Mouse (Mus musculus) thymus, postnatal 25 days (tissue): ENCODE data around the gene Usp9x.
A peak's percentile ranks its signal among the peaks of the same experiment; 100 is the strongest.

ENCODE experiments used
- DNase-seq: peaks from one replicate; pipeline ENCODE4 v3.0.0; 2022

The Usp9x gene

DNA sequence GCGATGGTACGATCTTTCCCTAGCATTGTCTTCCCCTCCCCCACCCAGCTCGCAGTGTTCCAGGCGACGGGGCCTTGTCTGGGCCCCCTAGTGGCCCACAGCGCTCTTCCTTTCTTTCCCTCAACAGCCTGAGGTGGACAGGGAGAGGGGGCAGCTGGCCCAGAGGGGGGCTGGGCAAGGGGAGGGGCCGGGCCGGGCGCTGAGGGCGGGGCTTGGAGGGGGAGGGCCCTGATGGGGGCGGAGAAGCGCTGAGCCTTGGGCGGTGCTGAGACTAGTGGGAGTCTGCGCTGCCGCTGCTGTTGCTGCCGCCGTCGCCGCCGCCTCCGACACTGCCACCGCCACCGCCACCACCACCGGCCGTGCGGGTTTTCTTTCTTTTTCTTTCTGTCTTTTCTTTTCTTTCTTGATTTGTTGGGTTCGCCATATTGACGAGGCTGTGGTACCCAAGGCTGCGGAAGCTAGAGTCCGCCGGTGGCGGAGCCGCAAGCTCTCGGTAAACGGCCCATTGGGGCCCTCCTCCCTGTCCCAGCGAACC lies at the start of gene Usp9x:
TSS of gene Usp9x (plus strand) at position 258 of the 535 bp plus-strand sequence.
- peak; percentile 79 for DNase-seq

DNA sequence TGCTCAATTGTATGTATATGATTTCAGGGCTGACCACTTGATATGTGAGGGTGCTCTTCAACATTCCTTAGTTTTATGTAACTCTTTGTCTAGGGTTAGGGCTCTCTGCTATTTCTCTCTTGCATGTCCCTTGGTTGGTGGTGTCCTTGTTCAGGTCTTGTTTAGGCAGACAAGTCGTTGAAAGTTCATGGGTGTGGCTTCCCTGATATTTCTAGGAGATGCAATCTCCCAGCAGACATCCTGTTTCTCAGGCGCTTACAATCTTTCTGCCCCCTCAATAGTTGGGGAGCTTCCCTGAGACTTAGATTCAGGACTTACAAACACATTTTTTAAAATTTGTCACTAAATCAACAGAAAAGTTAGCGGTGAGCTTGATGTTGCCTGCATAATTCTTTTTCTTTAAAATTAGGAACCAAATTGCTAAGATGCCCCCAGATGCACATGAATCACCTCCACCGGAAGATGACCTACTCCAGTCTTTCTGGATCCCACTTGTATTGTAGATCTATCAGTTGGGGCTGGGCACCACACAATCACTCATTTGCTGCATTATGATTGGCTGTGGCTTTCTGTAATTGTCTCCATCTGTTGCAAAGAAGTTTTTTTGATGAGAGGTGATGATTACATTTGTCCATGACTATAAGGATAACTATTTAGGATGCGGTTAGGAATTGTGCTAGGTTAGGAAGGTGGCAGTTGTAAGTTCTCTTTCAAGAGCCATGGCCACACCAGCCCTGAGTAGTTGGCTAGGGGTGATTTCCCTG lies 48.6 kb upstream of the Usp9x start:
- DNase-seq, result no peak

DNA sequence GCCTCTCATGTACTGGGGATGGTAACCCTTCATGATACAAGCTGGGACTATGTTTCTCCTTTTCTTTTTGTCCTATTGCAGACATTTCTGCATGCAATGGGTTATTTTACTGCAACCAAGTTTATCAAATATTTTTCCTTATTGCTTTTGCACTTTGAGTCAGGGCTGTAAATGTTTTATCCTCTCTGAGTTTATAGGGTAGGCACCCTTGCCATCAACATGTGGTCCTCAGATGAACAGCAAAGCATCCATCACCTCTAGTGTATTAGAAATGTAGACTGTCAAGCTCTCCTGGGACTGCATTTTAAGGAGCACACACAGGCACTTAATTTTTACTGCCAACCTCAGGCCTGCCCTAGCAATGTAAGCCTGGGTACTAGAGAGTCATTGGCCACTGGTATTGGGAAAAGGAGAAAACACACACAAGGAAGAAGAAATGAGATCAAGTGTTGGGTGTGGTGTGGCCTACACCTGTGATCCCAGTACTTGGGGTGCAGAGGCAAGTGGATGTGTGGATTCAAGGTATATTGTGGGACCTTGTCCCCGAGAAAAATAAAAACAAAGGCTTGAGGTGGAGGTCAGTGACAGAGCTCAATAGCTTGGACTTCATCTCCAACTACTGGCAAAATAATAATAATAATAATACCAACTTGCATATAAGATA lies 46.6 kb upstream of the Usp9x start:
- no peak for DNase-seq

DNA sequence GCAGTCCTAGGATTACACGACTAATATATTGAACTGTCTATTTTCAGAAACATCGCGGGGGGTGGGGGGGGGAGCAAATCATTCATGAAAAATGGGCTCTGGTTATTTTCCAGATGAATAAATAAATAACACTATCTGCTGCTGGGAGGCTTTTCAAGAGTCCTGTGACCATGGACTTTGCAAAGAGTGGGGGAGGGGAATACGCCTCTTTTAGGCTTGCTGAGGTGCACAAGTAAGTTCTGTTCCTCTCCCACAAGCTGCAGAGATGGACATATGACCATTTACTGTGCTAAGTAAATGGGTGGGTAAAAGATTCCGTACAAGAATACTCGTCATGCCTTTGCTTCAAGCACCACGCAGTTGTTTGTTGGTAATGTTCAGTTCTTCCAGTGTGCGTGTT lies 46.0 kb upstream of the Usp9x start:
- DNase-seq, result no peak

DNA sequence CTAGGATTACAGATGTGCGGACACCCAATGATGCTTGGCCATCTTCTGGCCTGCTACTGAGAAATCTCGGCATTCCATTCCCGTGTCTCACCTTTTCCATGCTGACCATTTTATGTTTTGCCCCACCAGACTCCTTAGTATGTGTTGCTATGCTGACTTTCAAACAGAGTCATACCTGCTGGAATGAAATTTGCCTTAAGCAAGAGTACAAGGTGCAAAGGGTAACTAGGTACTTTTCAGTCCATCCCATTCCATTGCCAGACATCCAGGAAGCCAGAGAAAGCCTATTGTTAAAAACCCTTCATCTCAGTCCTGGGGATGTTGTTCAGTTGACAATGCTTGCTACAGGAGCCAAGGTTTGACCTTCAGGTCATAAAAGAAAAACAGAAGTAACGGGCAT lies 43.1 kb upstream of the Usp9x start:
- no peak for DNase-seq

DNA sequence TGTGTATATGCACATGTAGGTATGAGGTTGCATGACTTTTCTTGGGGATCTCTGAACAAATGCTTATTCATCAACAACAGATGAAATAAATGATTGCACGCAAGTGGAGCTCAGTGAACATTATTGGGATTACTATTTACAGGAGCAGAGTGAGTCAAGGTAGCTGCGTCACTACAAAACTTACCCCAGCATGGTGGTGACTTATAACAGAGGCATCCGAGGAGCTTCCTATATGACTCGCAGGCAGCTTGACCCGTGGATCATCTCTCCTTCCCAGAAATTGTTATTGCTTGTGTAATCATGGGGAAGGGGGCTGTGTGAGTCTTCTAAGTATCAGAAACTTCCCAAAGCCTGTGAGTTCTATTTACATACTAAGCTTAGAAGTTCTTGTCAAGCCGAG lies 41.3 kb upstream of the Usp9x start:
- DNase-seq, result no peak

DNA sequence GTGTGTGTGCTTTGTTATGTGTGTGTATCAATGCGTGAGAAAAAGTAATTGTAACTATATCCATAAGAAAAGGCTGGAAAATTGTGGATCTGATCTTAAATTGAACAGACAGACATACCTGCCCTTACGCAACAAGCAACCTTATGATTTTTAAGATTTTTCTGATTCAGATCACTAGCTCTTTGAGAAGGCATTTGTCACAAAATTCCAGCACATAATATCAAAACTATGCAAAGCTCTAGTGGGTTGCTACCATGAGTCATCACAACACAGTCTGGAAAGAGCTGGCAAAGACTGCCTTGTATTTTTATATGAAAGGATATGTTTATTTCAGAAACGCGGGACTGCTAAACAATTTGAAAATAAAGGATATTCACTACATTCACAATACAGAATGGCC lies 34.2 kb upstream of the Usp9x start:
- no peak for DNase-seq

DNA sequence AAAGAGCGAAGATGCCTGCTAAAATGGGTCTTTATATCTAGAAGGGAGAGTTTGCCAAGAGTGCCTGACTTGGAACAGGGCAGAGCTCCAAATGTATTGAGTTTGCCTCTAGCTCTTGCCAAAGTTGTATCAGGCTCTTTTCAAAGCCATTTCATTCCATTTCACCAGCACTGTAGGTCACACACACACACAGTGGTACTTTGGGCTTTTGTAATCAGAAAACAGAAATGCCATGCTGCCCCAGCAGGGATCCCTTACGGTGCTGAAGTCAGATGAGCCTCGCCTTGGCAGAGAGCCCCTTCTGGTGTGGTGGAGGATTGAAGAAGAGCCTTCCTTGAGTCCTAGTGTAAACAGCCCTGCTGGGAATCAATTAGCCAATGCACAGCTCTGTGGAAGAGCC lies 32.1 kb upstream of the Usp9x start:
- DNase-seq, result no peak

DNA sequence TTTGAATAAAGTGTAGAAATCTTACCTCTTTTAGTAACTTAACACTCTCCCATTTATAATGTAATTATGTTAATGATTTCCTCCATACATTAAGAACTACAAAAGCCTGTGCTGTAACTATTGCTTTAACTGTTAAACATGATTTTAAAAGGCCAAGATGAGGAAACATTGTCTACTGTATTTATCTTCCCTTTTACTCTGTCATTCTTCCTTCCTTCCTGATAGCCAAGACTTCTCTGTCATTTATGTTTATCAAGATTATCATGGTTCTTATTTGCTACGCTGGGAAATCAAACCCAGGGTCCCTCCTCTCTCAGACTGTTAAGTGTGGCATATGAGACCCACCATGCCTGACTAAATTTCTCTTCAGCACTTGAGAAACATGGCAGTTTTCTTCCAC lies 30.9 kb upstream of the Usp9x start:
- no peak for DNase-seq

DNA sequence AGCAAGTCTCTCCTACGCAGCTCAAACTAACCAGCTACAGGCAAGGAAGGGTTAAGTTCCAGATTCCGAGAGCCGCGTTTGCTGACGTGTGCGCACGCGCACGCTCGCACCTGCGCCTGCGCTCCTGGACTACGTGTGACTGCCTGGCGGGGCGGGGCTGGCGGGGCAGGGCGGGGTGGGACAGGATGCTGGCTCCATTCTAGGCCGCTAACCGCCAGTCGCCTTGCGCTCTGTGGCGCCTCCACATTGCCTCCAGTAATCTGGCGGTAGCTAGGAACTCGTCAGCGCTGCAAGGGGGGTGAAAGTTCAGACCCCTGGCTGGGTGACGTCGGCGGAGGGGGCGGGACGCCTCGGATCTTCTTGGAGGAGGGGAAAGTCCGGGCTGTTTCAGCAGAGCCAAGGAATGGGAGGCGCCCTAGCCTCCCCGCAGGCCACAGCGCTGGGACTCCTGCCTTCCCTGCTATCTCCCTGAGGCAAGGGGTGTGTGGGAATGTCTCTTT lies 29.6 kb upstream of the Usp9x start:
- DNase-seq, result peak; percentile 94

DNA sequence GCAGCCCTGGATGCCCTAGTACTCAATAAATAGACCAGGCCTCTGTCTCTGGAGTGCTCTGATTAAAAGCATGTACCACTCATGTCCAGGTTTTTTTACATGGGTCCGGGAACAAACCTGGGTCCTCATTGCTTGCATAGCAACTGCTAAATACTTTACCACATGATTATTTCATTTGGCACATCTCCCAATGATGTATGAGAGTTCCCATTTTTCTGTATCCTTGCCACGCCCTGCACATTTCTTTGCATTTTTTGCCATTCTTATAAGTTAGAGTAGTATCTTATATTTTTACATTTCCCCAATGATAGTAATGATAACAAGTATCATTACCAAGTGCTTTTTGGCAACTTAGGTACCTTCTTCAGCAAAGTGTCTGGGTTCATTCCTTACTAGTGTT lies 27.5 kb upstream of the Usp9x start:
- DNase-seq, result no peak

DNA sequence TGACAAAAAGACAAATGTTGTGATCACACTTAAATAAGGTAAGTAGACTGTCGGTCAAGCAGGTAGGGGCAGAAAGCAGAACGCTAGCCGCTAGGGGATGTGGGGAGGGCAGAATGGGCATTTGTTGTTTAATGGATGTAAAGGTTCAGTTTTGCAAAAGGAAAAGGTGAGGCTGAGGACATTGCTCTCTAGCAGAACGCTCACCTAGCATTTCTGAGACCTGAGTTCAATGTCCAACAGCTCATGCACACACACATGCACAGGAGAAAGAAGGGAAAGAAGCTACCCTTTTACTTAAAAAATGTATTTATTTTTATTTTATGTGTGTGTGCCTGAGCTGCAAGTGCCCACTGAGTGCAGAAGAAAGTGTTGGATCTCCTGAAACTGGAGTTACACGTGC lies 26.6 kb upstream of the Usp9x start:
- no peak for DNase-seq

DNA sequence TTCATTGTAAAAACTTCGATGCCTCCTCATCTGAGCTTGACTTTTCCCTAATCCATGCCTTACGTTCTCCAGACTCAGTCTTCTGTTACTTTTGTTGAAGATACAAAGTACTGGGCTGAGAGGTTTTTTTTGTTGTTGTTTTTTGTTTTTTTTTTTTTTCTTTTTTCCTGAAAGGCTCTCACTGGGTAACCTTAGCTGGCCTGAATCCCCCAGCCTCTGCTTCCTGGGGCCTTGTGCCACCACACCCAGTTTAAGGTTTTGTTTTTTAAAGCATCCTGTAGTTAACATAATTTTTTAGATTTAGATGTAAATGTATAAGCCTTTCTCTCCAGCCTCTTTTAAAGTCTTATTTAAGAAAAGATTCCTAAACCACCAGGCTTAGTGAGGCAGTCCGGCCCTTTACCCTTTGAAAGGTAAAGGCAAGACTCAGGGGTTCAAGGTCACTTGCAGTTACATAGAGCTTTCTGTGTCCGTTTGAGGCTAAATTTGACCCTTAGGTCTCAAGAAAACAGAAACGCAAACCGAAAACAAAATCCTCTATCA lies 24.3 kb upstream of the Usp9x start:
- no peak for DNase-seq

DNA sequence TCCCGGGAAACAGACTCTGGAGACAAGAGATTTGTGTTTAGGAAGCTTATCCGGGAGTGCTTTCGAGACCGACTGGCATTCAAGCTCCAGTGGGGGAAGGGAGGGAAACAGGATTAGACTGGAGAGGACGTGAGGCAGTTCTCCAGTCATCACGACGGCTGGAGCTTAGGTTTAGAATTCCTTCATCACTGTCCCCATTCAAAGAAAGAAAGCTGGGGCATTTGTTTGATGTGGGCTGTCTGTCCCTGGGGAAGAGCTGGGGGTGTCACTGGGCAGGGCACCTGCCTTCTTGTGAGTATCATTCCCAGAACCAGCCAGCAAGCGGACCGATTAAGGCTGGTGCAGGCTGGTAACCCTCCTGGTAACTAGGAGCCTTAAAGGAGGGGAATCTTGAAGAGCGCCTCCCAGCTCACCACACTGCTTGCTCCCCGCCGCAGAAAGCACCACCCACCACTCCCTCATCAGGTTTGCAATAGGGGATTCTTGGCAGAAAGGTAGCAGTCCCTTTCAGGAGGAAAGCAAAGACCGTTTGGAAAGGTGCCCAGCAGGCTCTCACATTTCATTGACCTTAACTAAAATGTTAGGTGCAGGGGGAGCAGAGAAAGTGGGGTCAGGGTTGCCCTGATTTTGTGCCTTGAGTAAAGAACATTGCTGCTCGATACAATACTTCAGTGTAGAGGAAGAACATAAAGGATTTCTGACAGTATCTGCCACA lies 23.5 kb upstream of the Usp9x start:
- DNase-seq, result no peak

DNA sequence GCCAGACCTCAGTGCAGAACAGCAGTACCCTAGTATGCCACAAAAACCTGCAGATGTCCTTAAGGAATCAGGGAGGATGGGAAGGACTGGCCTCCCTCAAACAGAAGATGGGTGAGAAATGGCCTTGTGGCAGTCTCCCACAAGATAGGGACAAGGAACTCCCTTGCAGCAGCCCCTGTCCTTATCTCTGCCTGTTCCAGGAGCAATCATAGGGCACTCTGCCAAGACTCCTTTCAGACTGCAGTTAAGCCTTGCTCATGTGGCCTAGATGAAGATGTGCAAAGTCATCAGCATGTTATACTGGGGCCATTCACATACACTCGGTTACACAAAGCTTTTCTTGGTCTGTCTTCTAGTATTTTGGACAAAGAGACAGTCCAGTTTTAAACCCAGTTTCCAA lies 16.7 kb upstream of the Usp9x start:
- DNase-seq, result no peak

DNA sequence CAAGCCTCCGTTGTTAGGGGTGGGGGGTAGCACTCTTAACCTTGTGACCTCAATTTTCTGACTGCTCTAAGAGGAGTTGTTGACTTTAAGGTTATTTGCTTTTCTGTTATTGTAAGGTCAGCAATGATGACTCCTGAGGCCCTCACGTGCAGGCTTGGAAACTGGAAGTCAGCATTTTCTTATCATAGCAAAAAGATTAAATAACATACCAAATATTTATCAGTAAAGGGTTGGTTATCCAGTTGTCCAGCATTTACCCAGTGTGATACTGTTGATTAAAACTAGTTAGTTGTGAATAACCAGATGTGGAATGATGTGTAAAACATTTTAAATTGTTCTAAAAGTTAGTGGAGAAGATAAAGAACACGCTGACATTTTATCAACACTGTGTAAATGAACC lies 9.3 kb upstream of the Usp9x start:
- DNase-seq, result no peak

DNA sequence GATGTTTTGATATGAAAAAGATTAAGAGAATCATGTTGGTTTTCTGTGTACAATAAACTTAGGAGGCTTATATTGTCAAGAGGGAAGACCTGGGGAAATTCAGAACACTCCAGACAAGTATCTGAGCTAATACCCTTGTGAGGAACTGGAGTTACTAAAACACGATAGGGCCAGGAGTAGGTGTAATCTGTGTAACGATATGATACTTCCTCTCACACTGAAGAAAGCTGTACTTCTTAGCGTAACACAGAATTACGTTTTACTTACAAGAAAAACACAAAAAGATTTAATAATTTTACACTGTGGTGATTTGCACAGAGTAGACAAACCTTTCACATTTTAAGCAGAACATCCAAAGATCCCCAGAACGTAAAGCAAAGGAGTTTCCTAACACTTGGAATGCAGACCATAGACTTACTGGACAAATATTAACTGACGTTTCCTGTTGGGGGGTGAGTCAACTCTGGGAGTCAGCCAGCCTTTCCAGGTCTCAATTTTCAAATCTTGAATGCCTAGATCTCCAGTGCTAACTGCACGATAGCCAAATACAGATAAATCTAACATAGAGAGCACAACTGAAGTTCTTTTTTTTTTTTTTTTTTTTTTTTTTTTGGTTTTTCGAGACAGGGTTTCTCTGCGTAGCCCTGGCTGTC lies 6.9 kb upstream of the Usp9x start:
- no peak for DNase-seq

DNA sequence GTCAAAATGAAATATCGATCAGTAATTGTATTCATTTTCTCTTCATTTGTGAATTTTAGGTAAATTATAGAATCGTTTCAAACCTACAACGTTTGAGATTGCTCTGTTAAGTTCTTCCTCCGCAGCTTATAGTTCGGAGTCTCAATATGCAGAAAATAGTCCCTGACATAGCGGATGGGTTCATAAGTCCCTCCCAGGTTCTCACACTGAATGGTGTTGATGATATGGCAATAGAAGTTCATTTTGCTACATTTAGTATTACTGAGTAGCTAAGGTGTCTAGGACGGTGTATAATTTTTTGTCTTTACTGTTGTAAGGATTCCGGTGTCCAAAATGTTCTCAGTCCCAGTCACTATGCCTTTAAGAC lies 1.1 kb upstream of the Usp9x start:
- no peak for DNase-seq

DNA sequence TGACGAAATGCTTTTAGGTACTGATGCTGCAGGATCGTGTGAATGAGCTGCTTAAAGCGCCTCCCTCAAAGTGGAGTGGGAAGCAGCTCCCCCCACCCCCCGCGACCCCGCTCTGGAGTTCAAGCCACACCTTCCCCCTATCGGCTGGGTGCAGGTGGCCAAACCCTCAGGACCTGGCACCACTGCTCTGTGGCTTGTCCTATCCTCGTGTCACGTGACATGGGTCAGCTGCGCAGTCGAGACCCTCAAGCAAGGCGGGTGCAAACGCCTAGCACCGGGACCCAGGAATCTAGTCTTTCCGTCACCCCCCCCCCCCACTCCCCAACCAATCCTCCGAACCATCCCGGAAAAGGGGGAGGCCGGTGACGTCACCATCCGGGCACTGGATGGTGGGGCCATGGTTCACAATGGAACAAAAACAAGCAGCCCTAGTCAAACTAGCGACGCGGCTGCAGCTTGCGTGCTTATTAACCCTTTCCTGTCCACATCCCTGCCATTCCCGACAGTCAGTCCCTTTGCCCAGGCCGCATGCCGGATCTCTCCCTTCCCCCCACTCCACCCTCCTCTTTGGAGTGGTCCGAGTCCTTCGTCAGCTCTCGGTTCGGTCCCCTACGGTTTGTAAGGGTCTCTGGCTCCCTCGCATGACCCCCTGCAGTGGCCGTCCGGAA lies 591 bp upstream of the Usp9x start:
- DNase-seq, result peak; percentile 84

DNA sequence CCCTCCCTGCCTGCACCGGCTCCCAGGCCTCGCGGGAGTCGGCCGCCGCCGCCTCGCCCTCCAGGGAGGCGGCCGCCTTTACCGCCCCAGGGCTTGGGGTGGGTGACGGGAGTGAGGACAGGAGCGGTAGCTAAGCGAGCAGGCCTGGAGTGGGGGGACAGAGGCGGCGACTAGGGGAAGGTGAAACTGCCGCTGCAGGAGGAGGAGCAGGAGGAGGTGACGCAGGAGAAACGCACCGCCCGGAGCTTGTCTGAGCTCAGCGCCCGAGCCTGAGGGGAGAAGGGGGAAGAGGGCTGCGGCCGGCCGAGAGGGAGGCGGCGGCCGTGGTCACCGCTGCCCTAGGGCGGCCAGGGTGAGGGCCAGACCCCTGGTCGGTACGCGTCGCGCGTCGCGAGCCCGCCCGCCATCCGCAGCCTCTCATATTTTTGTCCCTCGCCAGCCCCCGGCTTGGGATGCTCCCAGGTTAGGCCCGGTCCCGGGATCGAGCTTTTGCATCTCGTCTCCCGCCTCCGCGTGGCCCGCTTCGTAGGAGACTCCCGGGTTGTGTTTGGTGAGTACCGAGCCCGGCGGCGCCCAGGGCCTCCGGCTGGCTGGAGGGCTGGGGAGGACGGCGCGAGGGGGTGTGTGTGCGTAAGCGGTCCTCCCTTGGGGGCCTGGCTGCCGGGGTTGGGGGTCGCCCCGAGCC lies 620 bp downstream of the Usp9x start:
- peak; percentile 74 for DNase-seq

DNA sequence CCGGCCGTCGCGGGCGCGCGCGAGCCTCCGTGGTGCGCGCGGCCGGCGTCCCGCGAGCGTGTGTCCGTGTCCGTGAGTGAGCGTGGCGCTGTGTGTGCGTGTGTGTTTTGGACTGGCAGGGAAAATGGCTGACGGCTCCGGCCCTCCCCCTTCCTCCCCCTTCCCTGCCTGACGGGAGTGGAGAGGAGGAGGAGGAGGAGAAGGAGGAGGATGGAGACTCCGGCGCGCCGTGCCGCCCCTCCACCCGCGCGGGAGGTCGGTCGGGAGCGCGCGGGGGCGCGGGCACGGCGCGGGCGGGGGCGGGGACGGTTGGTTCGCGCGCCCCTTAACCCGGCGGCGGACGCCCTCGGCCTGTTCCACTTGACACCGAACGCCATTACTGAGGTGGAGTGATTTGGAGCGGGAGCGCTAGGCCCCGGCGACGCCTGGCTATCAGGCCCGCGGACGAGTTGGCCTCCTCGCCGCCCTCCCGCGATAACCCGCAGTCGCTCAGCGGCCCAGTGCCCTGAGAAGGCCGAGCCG lies 1.2 kb downstream of the Usp9x start:
- DNase-seq, result peak; percentile 68
